Mouse (Mus musculus) cerebellum, adult 11 months (tissue): ENCODE measurements around the gene Retreg1.

Experiments used
- DNase-seq: peaks from one replicate; pipeline ENCODE4 v3.0.0; 2022

Retreg1 gene

DNA sequence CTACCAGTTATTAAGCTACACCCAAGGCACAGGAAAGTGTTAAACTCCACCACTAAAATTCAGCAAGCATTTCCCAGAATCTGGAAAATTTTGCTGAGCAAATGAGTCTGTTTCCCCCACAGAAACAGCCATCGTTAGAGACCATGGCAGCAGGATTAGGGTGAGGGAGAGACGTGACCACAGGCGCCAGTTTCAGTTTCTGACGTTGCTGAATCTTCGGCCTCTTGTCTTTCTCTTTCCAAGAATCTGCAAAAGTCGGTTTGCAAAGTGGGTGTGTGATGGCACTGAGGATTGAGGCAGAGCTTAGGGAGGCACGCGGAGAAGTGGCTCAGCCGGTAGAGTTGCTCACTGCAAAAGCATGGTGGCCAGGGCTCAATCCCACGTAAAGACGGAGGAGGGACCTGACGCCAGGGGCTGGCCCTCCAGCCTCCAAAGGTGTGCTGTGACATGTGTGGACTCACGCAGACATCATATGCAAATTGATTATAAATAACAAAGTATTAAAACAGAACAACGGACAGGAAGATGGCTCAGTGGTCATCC lies 41.5 kb downstream of the Retreg1 start:
- no peak for DNase-seq

GRCm38 (mm10) chr15:25886581-25887011 lies 43.6 kb downstream of the Retreg1 start:
- DNase-seq, result no peak

DNA sequence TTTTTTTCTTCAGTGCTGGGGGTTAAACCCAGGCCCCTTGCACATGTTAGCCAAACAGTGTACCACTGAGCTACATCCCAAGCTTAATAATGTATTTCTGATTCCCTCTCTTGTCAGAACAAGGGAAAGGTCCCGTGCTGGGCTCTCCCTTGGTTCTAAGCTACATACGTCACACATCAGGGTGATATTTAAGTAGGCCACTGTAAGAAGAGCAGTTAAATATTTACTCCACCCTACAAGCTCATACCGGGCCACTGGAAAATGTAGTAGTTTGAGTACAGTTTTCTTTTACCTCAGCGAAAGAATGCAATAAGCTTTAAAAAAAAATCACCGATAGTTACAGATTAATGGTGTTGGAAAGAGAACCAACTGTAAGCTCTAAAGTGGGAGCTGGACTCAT lies 46.9 kb downstream of the Retreg1 start:
- DNase-seq, result no peak

- no peak for DNase-seq
Observed at GRCm38 (mm10) chr15:25891556-25891955, 48.6 kb downstream of the Retreg1 start.

DNA sequence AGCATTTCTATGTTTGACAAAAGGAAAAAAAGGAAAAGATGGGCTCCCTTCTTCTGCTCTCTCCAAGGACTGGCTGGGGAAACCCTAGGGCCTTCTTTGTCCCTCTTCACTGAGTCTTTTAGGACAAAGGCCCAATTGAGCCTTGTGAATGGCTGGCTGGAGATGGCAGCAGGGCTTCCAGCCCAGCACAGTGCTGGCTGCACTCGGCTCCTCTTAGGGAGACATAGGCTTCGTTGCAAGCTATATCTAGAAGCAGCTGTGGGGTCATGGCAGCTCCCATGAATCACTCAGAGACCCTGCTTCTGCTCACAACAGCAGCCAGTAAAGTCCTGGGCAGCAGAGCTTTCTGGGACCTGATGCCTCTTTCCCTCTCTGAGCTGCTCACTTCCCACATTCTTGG lies 50.3 kb downstream of the Retreg1 start:
- DNase-seq, result no peak

GRCm38 (mm10) chr15:25896783-25897182 lies 53.8 kb downstream of the Retreg1 start:
- no peak for DNase-seq

DNA sequence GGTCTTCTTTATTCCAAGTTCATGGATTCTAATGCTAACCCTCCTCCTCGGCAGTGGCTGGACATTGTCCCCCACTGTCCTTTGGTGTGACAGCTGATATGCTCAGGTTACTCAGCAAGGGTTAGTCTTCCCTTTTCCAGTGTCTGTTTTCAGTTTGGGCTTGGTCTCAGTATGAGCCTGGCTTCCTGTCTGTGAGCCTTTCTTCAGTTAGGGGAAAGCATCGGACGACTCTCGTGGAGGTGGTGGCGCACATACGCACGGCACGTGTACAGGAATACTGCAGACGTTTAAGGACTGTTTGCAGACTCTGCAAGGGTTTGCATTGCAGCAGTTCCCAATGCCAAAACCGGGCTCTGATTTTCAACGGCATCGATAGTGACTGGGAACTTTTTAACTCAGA lies 54.6 kb downstream of the Retreg1 start:
- no peak for DNase-seq

DNA sequence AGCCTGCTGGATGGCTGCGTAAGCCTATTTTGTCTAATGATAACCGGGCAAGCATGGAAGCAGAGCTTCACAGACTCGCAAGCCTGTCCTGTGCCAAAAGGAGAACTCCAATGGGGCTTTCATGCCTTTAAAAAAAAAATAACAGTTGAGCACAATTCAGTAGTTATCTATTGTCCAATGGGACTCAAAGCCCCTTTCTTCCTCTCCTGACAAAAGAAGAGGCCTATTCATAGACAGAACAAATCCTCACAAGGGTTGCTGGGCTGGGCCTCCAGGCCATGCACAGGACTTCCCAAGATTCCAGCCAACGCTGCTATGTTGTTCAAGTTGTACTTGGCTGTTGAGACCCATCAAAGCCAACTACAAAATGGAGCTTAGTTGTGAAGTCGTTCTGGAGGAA lies 56.0 kb downstream of the Retreg1 start:
- DNase-seq, result no peak

DNA sequence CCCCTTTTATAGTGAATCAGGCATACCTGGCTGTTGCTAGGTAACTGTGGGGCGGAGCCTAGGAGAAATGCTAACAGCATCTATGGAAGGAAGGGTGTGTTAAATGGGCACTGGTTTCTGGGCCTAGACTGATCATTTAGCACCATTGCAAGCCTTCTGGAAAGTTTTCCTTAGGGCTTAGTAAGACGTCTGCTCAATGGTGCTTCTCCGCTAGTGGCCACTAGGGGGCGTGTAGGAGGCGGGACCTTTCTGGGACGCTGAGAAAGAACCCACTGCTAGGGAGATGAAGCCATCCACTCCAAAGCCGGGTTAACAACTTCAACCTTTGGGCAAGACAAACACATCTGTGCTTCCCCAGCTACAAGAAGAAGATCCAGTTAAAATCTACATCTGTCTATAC lies 57.6 kb downstream of the Retreg1 start:
- DNase-seq, result peak; percentile 35

- DNase-seq, result no peak
Observed at GRCm38 (mm10) chr15:25902931-25903615, 60.1 kb downstream of the Retreg1 start.

DNA sequence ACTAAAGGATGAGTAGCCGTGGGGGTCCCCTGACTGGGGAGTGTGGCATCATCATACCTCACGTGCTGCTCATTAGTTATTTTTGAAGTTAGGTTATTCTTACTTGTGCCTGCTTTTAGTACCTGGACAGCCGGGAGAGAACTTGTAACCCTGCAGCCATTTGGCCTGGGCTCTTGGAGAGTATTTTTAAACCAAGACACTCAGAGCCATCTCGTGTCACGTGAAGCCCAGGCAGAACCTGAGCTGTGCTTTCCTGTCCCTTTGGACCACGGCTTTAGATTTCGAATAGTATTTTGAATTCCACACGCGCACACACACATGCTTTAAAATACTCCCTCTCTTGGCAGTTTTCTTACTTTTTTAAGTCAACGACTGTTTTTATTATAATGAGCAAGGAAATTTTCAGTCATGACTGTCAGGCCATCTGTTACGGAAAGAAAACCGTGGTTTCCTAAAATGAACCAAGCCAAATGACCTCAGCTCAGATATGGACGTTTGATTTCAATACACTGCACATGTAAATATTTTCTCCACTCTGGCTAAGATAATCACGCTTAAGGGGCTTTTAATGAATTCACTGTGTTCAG lies 61.5 kb downstream of the Retreg1 start:
- DNase-seq, result no peak

DNA sequence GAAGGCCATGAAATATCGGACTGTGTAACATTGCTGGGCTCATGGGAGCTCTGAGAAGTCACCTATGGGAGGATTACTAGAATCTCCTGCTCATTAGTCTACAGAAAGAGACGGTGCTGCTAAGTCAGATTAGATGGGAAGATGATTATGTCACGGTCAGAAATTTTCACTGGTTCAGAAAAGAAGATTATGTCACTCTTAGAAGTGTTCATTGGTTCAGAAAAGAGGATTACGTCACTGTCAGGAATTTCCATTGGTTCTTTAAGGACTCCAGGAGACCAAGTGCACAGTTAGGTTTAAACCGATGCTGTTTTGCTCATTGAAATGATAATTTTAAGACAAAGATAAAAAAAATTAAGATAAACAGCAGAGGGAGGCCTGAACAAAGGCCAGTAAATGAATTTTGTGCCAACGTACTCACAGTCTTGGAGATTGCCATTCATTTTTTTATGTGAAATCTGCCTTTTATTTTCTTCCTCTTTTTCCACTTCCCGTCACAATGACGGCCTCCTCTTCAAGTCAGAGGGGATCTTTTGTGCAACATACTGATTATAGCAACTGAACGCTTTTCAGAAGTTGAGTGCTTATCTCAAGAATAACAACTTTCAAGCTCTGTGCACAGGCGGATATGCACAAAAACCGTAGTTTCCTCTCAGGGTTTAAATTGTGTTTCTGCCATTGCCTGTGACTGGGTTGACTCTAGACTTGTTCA lies 67.0 kb downstream of the Retreg1 start:
- DNase-seq, result no peak

DNA sequence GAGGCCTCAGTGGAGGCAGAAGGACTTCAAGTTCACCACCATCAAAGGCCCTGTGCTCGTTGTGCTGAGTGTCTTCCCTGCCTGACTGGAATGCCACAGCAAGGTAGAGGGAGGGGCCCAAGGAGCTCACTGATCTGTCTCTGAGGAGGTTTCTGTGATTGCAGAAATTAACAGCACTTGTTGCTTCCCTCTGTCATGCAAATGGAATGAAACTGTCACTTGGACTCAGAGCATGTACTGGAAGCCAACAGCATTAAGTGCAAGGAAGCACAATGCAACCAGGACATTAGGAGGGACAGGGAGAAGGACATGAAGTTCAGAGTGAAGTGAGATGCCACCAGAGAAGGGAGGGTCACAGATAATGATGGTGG lies 67.5 kb downstream of the Retreg1 start:
- no peak for DNase-seq

- DNase-seq, result no peak
Observed at GRCm38 (mm10) chr15:25910924-25911323, 67.9 kb downstream of the Retreg1 start.

DNA sequence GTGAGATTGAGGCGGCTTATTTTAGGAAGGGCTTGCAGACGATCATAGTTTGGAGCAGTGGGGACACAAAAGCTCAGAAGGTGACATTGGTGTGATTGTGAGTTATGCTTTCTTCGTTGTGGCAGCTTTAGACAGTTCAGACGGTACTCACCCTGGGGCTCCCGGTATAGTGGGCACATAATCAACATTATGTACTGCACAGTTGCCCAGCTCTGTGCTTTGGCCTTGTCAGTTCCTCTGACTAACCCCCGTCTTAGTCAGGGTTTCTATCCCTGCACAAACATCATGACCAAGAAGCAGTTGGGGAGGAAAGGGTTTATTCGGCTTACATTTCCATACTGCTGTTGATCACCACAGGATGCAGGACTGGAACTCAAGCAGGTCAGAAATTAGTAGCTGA lies 69.9 kb downstream of the Retreg1 start:
- DNase-seq, result no peak

DNA sequence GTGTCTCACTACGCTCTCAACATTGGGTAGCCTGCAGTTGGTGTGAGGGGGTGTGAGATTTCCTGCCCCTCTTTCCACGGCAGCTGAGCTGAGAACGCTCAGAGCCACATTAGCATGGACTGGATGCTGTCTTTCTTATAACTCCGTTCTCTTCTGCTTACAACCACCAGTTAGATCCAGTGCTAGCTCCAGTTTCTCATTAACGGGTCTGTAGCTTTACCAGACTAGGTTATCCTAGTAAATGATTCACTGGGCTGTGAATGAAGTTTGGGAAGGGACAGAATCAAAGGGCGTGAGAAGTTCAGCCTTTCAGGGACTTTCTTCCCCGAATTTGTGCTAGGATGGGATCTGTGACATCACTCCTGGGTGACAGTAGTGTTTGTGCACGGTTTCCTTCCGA lies 70.7 kb downstream of the Retreg1 start:
- DNase-seq, result no peak

DNA sequence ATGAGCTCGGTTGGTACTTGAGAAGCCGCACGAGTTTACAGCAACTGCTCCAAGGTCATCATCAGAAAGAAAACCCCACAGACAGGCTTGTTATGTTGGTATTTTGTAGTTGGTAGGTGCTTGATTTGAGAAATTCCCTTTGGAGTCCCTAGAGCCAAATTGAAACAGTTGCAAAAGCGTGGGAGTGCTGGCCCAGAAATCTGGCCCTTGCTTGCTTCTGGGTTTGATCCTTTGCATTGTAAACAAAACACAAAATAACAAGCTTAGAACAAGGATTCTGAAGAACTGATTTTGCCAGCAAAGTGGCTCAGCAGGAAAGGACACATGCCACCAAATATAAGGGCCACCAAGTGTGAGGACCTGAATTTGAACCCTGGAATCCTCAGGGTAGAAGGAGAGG lies 71.2 kb downstream of the Retreg1 start:
- DNase-seq, result no peak

GRCm38 (mm10) chr15:25915013-25915412 lies 72.0 kb downstream of the Retreg1 start:
- DNase-seq, result no peak

- no peak for DNase-seq
Observed at GRCm38 (mm10) chr15:25915574-25916205, 72.7 kb downstream of the Retreg1 start.

DNA sequence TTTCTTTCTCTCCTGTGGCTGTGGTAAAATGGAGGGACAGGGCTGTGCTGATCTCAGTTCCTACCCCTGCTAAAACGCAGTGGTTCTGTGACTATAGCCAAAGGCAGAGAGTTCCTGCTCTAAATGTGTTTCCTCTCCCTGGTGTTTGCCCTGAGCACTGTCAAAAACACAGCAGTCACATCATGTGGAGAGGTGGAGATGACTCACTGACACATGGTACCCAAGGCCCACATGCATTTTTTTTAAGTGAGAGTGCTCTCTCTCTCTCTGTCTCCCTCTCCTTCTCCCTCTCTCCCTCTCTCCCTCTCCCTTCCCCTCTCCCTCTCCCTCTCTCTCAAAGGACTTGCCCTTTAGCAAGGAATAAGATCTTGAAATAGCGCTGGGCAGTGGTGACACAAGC lies 73.3 kb downstream of the Retreg1 start:
- DNase-seq, result no peak

DNA sequence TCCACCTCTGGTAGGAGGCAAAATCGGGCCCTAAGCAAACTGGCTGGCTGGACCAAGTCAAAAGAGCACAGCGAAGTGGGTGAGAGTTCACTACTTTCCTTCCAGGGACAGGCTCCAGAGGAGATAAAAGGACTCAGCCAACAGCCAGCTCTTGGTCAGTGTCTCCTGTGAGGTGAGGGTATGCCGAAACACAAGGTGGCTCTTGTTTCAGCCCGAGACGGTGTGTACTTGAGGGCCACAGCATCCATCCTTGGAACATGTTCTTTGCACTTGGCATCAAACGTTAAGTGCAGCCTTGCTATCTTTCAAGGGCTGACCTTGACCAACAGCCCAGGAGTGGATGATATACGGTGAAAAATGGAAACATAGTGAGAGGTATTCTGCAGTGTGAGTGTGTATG lies 75.7 kb downstream of the Retreg1 start:
- no peak for DNase-seq

- DNase-seq, result no peak
Observed at GRCm38 (mm10) chr15:25919995-25920394, 77.0 kb downstream of the Retreg1 start.

GRCm38 (mm10) chr15:25920886-25921285 lies 77.9 kb downstream of the Retreg1 start:
- no peak for DNase-seq

DNA sequence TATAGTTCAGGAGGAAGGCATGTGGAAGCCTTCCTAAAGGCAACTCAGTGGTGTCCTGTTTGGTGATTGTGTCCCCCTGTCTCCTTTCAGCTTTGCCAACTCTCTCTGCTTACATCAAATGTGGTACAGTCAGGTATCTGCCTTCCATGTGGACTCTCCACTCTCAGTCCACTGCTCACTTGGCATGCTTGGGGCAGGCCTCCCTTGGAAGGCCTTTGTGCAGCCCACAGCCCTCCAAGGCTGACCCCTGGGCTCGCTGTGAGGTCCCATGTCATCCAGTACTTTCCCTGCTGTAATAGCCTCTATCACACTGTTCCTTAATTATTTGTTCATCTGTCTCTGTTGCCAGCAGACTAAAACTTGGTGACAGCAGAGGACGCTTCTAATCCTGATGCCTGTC lies 79.0 kb downstream of the Retreg1 start:
- DNase-seq, result no peak
